ENCODE assay signal across 30 mouse cellular contexts in genomic region chr7:25601346-25601745, GRCm38 (mm10). TPM values are rescaled to one million over a fixed set of nuclear protein-coding genes. Genes with fewer than 3 reads are reported as not detected.
"Had no signal": no experiment of that assay in that cellular context is flagged by ENCODE, and none has a peak within 500 bp of the region (broad histone marks: within the 10 kb centered on the region; RNA-seq: fewer than 3 reads in every experiment).

No protein-coding gene starts in this region.

- H3K4me2 ChIP-seq: kidney, embryonic 15.5 days; liver, embryonic 13.5 days; midbrain, embryonic 11.5 days had no signal

- H3K27me3 ChIP-seq: kidney, embryonic 15.5 days; liver, embryonic 13.5 days had no signal

- H3K27ac ChIP-seq: kidney, embryonic 15.5 days; left cerebral cortex, adult 2 months; liver, embryonic 13.5 days; stomach, postnatal 0 days had no signal

- H3K36me3 ChIP-seq: kidney, embryonic 15.5 days; liver, embryonic 13.5 days had no signal

- H3K9me3 ChIP-seq: kidney, embryonic 15.5 days; liver, embryonic 13.5 days had no signal

- DNase-seq: kidney, postnatal 10 days; kidney, postnatal 36 days; layer of hippocampus, postnatal 36 days; liver, embryonic 13.5 days; lung, adult 2 months; lung, postnatal 14 days; midbrain, embryonic 14.5 days; right cerebral cortex, adult 18-20 months; right cerebral cortex, postnatal 14 days; right cerebral cortex, postnatal 4 days; thymus, adult 18-20 months; thymus, postnatal 36 days had no signal

- H3K4me1 ChIP-seq: kidney, embryonic 15.5 days; liver, embryonic 13.5 days had no signal

- H3K9ac ChIP-seq: kidney, embryonic 15.5 days; liver, embryonic 13.5 days had no signal

- H3K4me3 ChIP-seq: kidney, embryonic 15.5 days; left cerebral cortex, adult 2 months; liver, embryonic 13.5 days; myocyte had no signal

RNA-seq across cellular contexts. Expression of gene Erich4, which starts 14.3 kb away (rescaled TPM):
- total RNA-seq: layer of hippocampus, adult 8-10 months; layer of hippocampus, postnatal 10 days; left cerebral cortex, adult 2 months; left cerebral cortex, postnatal 36 days; liver, adult 2 months; megakaryocyte progenitor cell, adult 5-6 weeks; megakaryocyte-erythroid progenitor cell, adult 5-6 weeks; monocyte, adult 5-6 weeks had no signal
- polyA plus RNA-seq: limb, embryonic 11.5 days; limb, embryonic 14.5 days; liver, adult 2 months; lung, adult 2 months; midbrain, embryonic 11.5 days; midbrain, embryonic 14.5 days; myocyte; neural tube, embryonic 11.5 days; neural tube, embryonic 14.5 days; stomach, embryonic 14.5 days; stomach, postnatal 0 days; urinary bladder, adult 2 months had no signal
